Mouse (Mus musculus) brain, embryonic 14.5 days (tissue): Measurements from ENCODE around the gene Slc25a33.

ENCODE experiments used
- CTCF ChIP-seq: fragments of 200-500 bp; IDR thresholded peaks from 2 replicates; pipeline ENCODE4 v1.5.1; 2012; ENCODE audit warnings: inconsistent platforms, mild to moderate bottlenecking, moderate library complexity, borderline replicate concordance; ENCODE audit not compliant: insufficient read depth, insufficient read length; ENCODE audit errors: extremely low read depth
- POLR2A ChIP-seq: fragments of 200-500 bp; IDR thresholded peaks from 2 replicates; pipeline ENCODE4 v1.6.1; 2012; ENCODE audit warnings: mild to moderate bottlenecking, inconsistent platforms, borderline replicate concordance; ENCODE audit not compliant: poor library complexity, insufficient read depth, insufficient read length, severe bottlenecking; ENCODE audit errors: extremely low read depth

DNA sequence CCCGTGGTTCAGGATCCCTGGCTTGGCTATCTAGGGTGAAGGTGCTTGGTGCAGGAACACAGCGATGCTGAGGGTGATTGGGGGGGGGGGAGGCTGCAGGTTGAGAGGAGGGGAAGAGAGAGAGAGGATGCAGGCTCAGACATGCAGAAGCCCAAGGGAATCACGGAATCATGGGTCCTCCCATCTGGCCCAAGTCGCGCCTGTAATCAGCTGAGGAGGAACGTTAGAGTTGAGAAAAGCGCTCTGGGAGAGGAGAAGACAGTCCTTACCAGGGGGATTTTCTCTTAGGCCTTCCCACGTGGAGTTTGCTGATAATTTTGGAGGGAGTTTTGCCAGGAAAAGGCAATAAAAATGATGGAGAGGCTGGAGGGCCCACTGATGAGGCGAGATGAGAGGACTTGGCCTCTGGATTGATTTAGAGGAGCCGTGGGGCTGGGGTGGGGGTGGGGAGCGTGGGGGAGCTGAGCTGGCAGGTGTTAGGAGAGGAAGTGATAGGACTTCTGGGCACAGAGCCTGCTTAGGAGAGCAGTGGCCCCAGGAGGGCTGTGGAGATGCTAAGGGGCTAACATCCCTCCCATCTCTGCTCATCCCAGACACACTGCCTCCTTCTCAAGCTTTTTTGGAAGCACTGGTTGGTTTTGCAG lies 34.6 kb upstream of the Slc25a33 start:
- TF ChIP-seq CTCF (no peak), POLR2A (no peak)
